Mouse (Mus musculus): ENCODE measurements at regions not wholly inside any gene's neighbourhood (a gene's known extent, or its start where the extent isn't known, plus 50 kb on each side); places are given as distances from the start of the nearest gene placed in this dataset.

- Histone ChIP-seq H3K4me1 (no peaks in the 10 kb centered on the region), H3K9me3 (replicated peaks) (no peaks in the 10 kb centered on the region), H3K4me2 (no peak overlapping the region), H3K27ac (replicated peaks) (no peak overlapping the region), H3K4me3 (replicated peaks) (no peak overlapping the region), H3K36me3 (no peaks in the 10 kb centered on the region), H3K27me3 (replicated peaks) (no peaks in the 10 kb centered on the region), H3K9ac (replicated peaks) (no peak overlapping the region)
- ATAC-seq (ENCODE audit: low FRiP score), result no peak
- 96% methylated on average over 3 of the region's 3 CpGs for WGBS
Measured at GRCm38 (mm10) chr14:28626951-28627350, 122.4 kb downstream of the Wnt5a start.

GRCm38 (mm10) chr14:28635175-28635574, 130.6 kb downstream of the Wnt5a start:
- Histone ChIP-seq H3K36me3 (no peaks in the 10 kb centered on the region), H3K9me3 (replicated peaks) (no peaks in the 10 kb centered on the region), H3K4me1 (no peaks in the 10 kb centered on the region), H3K9ac (replicated peaks) (no peak overlapping the region), H3K27ac (replicated peaks) (no peak overlapping the region), H3K4me3 (replicated peaks) (no peak overlapping the region), H3K4me2 (no peak overlapping the region), H3K27me3 (replicated peaks) (no peaks in the 10 kb centered on the region)
- ATAC-seq (ENCODE audit: low FRiP score), result no peak

- no peak overlapping the region for H3K27ac ChIP-seq (replicated peaks)
- 86% methylated on average over 5 of the region's 5 CpGs for WGBS
- H3K4me1 ChIP-seq, result no peaks in the 10 kb centered on the region
- ATAC-seq (ENCODE audit: low FRiP score), result no peak
- no peak overlapping the region for H3K4me3 ChIP-seq (replicated peaks)
- H3K9me3 ChIP-seq (replicated peaks), result no peaks in the 10 kb centered on the region
- no peak overlapping the region for H3K4me2 ChIP-seq
- H3K27me3 ChIP-seq (replicated peaks), result no peaks in the 10 kb centered on the region
- H3K36me3 ChIP-seq, result no peaks in the 10 kb centered on the region
- H3K9ac ChIP-seq (replicated peaks), result no peak overlapping the region
Measured at GRCm38 (mm10) chr14:28639056-28639455, 134.5 kb downstream of the Wnt5a start.

- Histone ChIP-seq H3K27ac (replicated peaks) (no peak overlapping the region), H3K9me3 (replicated peaks) (no peaks in the 10 kb centered on the region), H3K36me3 (no peaks in the 10 kb centered on the region), H3K9ac (replicated peaks) (no peak overlapping the region), H3K4me2 (no peak overlapping the region), H3K27me3 (replicated peaks) (no peaks in the 10 kb centered on the region), H3K4me3 (replicated peaks) (no peak overlapping the region), H3K4me1 (no peaks in the 10 kb centered on the region)
- no peak for ATAC-seq (ENCODE audit: low FRiP score)
- 84% methylated on average over 2 of the region's 2 CpGs for WGBS
Measured at GRCm38 (mm10) chr14:28645807-28646206, 141.3 kb downstream of the Wnt5a start.

- no peak overlapping the region for H3K27ac ChIP-seq (replicated peaks)
- H3K9ac ChIP-seq (replicated peaks), result no peak overlapping the region
- H3K9me3 ChIP-seq (replicated peaks), result no peaks in the 10 kb centered on the region
- no peaks in the 10 kb centered on the region for H3K27me3 ChIP-seq (replicated peaks)
- no peaks in the 10 kb centered on the region for H3K4me1 ChIP-seq
- ATAC-seq (ENCODE audit: low FRiP score), result no peak
- H3K4me2 ChIP-seq, result no peak overlapping the region
- no peak overlapping the region for H3K4me3 ChIP-seq (replicated peaks)
- H3K36me3 ChIP-seq, result no peaks in the 10 kb centered on the region
Measured at GRCm38 (mm10) chr14:28649411-28649810, 144.9 kb downstream of the Wnt5a start.

- Histone ChIP-seq H3K4me1 (no peaks in the 10 kb centered on the region), H3K27me3 (replicated peaks) (no peaks in the 10 kb centered on the region), H3K36me3 (no peaks in the 10 kb centered on the region), H3K27ac (replicated peaks) (no peak overlapping the region), H3K4me3 (replicated peaks) (no peak overlapping the region), H3K9me3 (replicated peaks) (no peaks in the 10 kb centered on the region), H3K9ac (replicated peaks) (no peak overlapping the region), H3K4me2 (no peak overlapping the region)
- ATAC-seq (ENCODE audit: low FRiP score), result no peak
- WGBS, result 71% methylated on average over 10 of the region's 10 CpGs
Measured at GRCm38 (mm10) chr14:28653059-28653930, 148.7 kb downstream of the Wnt5a start.

GRCm38 (mm10) chr14:28657216-28657615, 152.7 kb downstream of the Wnt5a start:
- H3K4me1 ChIP-seq, result no peaks in the 10 kb centered on the region
- H3K4me2 ChIP-seq, result no peak overlapping the region
- no peak overlapping the region for H3K4me3 ChIP-seq (replicated peaks)
- H3K27ac ChIP-seq (replicated peaks), result no peak overlapping the region
- ATAC-seq (ENCODE audit: low FRiP score), result no peak
- H3K36me3 ChIP-seq, result no peaks in the 10 kb centered on the region
- no peaks in the 10 kb centered on the region for H3K9me3 ChIP-seq (replicated peaks)
- H3K27me3 ChIP-seq (replicated peaks), result no peaks in the 10 kb centered on the region
- WGBS, result 69% methylated on average over 8 of the region's 8 CpGs
- H3K9ac ChIP-seq (replicated peaks), result no peak overlapping the region

GRCm38 (mm10) chr14:28660872-28661588, 156.5 kb downstream of the Wnt5a start:
- H3K27ac ChIP-seq (replicated peaks), result no peak overlapping the region
- peaks cover 10% of the 10 kb centered on the region for H3K4me1 ChIP-seq
- ATAC-seq (ENCODE audit: low FRiP score), result no peak
- no peaks in the 10 kb centered on the region for H3K36me3 ChIP-seq
- H3K9ac ChIP-seq (replicated peaks), result no peak overlapping the region
- 59% methylated on average over 5 of the region's 5 CpGs for whole genome bisulfite sequencing
- no peak overlapping the region for H3K4me3 ChIP-seq (replicated peaks)
- no peak overlapping the region for H3K4me2 ChIP-seq
- H3K27me3 ChIP-seq (replicated peaks), result no peaks in the 10 kb centered on the region
- H3K9me3 ChIP-seq (replicated peaks), result no peaks in the 10 kb centered on the region

- H3K4me3 ChIP-seq (replicated peaks), result no peak overlapping the region
- H3K9me3 ChIP-seq (replicated peaks), result no peaks in the 10 kb centered on the region
- WGBS, result 90% methylated on average over 1 of the region's 1 CpGs
- no peak overlapping the region for H3K27ac ChIP-seq (replicated peaks)
- no peaks in the 10 kb centered on the region for H3K36me3 ChIP-seq
- H3K27me3 ChIP-seq (replicated peaks), result no peaks in the 10 kb centered on the region
- H3K4me2 ChIP-seq, result no peak overlapping the region
- H3K4me1 ChIP-seq, result peaks cover 10% of the 10 kb centered on the region
- no peak for ATAC-seq (ENCODE audit: low FRiP score)
- no peak overlapping the region for H3K9ac ChIP-seq (replicated peaks)
Measured at GRCm38 (mm10) chr14:28663316-28663715, 158.8 kb downstream of the Wnt5a start.

- no peak for ATAC-seq (ENCODE audit: low FRiP score)
- H3K27ac ChIP-seq (replicated peaks), result no peak overlapping the region
- WGBS, result 19% methylated on average over 7 of the region's 7 CpGs
- H3K36me3 ChIP-seq, result no peaks in the 10 kb centered on the region
- no peak overlapping the region for H3K4me3 ChIP-seq (replicated peaks)
- H3K27me3 ChIP-seq (replicated peaks), result no peaks in the 10 kb centered on the region
- no peak overlapping the region for H3K4me2 ChIP-seq
- H3K4me1 ChIP-seq, result peaks cover 10% of the 10 kb centered on the region
- no peaks in the 10 kb centered on the region for H3K9me3 ChIP-seq (replicated peaks)
- no peak overlapping the region for H3K9ac ChIP-seq (replicated peaks)
Measured at GRCm38 (mm10) chr14:28664121-28664520, 159.6 kb downstream of the Wnt5a start.

GRCm38 (mm10) chr14:28675476-28675875, 170.9 kb downstream of the Wnt5a start:
- no peak for ATAC-seq (ENCODE audit: low FRiP score)
- Histone ChIP-seq H3K27ac (replicated peaks) (no peak overlapping the region), H3K36me3 (no peaks in the 10 kb centered on the region), H3K4me3 (replicated peaks) (no peak overlapping the region), H3K9ac (replicated peaks) (no peak overlapping the region), H3K4me2 (no peak overlapping the region), H3K27me3 (replicated peaks) (no peaks in the 10 kb centered on the region), H3K4me1 (no peaks in the 10 kb centered on the region), H3K9me3 (replicated peaks) (no peaks in the 10 kb centered on the region)
- 48% methylated on average over 5 of the region's 5 CpGs for WGBS

GRCm38 (mm10) chr14:28699780-28700179, 195.2 kb downstream of the Wnt5a start:
- ATAC-seq (ENCODE audit: low FRiP score), result no peak
- Histone ChIP-seq H3K9ac (replicated peaks) (no peak overlapping the region), H3K9me3 (replicated peaks) (no peaks in the 10 kb centered on the region), H3K4me1 (no peaks in the 10 kb centered on the region), H3K4me2 (no peak overlapping the region), H3K27me3 (replicated peaks) (no peaks in the 10 kb centered on the region), H3K27ac (replicated peaks) (no peak overlapping the region), H3K36me3 (no peaks in the 10 kb centered on the region), H3K4me3 (replicated peaks) (no peak overlapping the region)
- WGBS, result 69% methylated on average over 2 of the region's 2 CpGs
